Mouse (Mus musculus) c-Kit-negative CD71-positive TER-119-positive erythroid progenitor cells, embryonic 14.5 days (primary cell): Measurements from ENCODE around the gene Caap1.

Experiments
- DNase-seq: peaks from one replicate; pipeline ENCODE4 v3.0.0-alpha.2; 2013; ENCODE audit warnings: low read depth, low spot score

The Caap1 gene

GRCm38 (mm10) chr4:94515366-94515765 lies 41.2 kb downstream of the Caap1 start:
- DNase-seq, result no peak

- DNase-seq, result no peak
These were observed 79.7 kb downstream of the Caap1 start for GRCm38 (mm10) chr4:94476749-94477399.

- no peak for DNase-seq
These were observed 83.3 kb downstream of the Caap1 start for GRCm38 (mm10) chr4:94473286-94473685.

- DNase-seq, result no peak
These were observed 97.2 kb downstream of the Caap1 start for GRCm38 (mm10) chr4:94459424-94459823.

- no peak for DNase-seq
These were observed 101.7 kb downstream of the Caap1 start for GRCm38 (mm10) chr4:94454857-94455256.
